Mouse (Mus musculus) erythroblast, embryonic 14.5 days (primary cell): ENCODE results near the gene Daglb.

ENCODE experiments used
- GATA1 ChIP-seq: IDR thresholded peaks from 2 replicates; pipeline ENCODE4 v1.6.1; 2012; ENCODE audit warnings: low read length, inconsistent platforms, mixed read lengths
- TAL1 ChIP-seq: IDR thresholded peaks from 3 replicates; pipeline ENCODE4 v1.6.1; 2012; ENCODE audit warnings: low read length, inconsistent platforms, mixed read lengths

DNA sequence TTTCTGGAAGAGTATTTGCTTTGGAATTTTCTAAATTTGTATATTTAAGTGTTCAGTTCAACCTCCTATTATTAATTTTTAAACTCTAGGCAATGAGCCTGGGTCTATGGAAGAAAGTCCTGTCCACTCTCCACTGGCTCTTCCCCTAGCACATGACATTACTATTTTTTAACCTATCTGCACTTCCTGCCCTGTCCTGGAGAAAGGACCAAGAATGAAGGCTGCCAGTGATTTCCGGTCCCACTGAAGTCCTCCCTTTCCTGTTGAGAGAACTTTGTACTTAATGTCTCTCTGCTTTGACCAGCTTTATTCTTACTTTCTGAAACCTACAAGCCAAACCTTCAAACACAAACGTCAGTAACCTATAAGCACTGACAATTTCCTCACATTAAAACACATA, 56.0 kb downstream of the Daglb start:
- TF ChIP-seq TAL1 = no peak
- TF ChIP-seq GATA1 = no peak
